Mouse (Mus musculus): ENCODE measurements at regions not wholly inside any gene's neighbourhood (a gene's known extent, or its start where the extent isn't known, plus 50 kb on each side); places are given as distances from the start of the nearest gene placed in this dataset.

DNA sequence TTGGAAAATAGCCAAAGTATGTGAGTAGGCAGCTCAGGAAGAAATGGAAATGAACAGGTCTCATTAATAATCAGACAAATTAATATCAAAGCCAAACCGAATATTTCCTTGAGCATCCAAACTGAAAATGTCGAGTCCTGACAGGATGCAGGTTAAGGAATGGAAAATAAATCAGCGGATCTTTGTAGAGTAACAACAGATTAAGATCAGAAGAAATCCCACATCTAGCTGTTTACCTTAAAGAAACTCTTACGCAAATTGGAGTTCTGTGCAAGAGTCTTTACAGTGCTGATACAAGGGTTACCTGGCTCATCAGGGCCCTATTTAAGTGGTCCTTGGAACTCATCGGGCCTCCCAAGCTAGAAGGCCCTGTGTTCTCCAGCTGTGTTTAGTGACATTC lies 92.0 kb downstream of the Gm19935 start:
- no peak for TF ChIP-seq CTCF (IDR thresholded peaks at IDR 0.05; ENCODE audit: extremely low read depth, insufficient read depth, low read length)
- no peak for TF ChIP-seq POLR2A (IDR thresholded peaks at IDR 0.05; ENCODE audit: extremely low read depth, insufficient read depth, low read length)
